Mouse (Mus musculus): ENCODE data around the gene Phc2.

DNA sequence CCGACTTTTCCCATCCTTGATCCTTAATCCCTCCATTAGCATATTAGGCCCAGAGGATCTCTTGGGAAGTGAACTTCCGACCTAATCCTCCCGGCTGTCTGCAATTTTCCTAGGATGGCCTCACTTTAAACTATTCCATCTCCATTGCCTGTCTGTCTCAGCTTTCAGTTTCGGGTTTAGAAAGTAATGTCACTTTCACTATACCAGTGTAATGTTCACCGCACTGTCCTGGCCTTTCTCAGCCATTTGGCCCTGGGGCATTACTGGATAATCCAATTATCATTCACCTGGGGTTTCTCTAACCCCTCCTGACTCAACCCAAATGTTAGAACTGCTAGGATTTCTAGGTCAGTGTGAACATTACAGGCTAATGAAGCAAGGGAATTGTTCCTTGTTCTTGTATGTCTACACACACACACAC is 73.9 kb downstream of the Phc2 start:
- no peak for TF ChIP-seq EP300 (IDR thresholded peaks at IDR 0.05)
- no peak for TF ChIP-seq CTCF (IDR thresholded peaks at IDR 0.05)
